Mouse (Mus musculus): ENCODE measurements at regions not wholly inside any gene's neighbourhood (a gene's known extent, or its start where the extent isn't known, plus 50 kb on each side); places are given as distances from the start of the nearest gene placed in this dataset.

- Histone ChIP-seq H3K27me3 (peaks cover 12% of the 10 kb centered on the region), H3K4me2 (peak overlapping the region; percentile 44), H3K9ac (no peak overlapping the region), H3K27ac (no peak overlapping the region), H3K4me1 (peaks cover 20% of the 10 kb centered on the region), H3K4me3 (no peak overlapping the region), H3K9me3 (no peaks in the 10 kb centered on the region), H3K36me3 (no peaks in the 10 kb centered on the region)
- WGBS, result 13% methylated on average over 11 of the region's 11 CpGs
- ATAC-seq (ENCODE audit: insufficient number of reproducible peaks, insufficient read depth, low FRiP score, low TSS enrichment, low read depth), result no peak
Observed at GRCm38 (mm10) chr9:69899371-69899770, 89.9 kb upstream of the Bnip2 start.

- WGBS, result 38% methylated on average over 6 of the region's 6 CpGs
Observed at GRCm38 (mm10) chr9:69900871-69901270, 88.4 kb upstream of the Bnip2 start.

GRCm38 (mm10) chr9:69907123-69907945 is 81.9 kb upstream of the Bnip2 start:
- H3K9ac ChIP-seq, result no peak overlapping the region
- H3K36me3 ChIP-seq, result no peaks in the 10 kb centered on the region
- H3K9me3 ChIP-seq, result no peaks in the 10 kb centered on the region
- 0 out of 2 replicates have a peak, but pooled peaks cover 10% of the 10 kb centered on the region for H3K27me3 ChIP-seq
- H3K4me1 ChIP-seq, result peaks cover 10% of the 10 kb centered on the region; the same call in 1 of the 2 replicates
- no peak overlapping the region for H3K4me3 ChIP-seq
- H3K27ac ChIP-seq, result no peak overlapping the region
- H3K4me2 ChIP-seq, result peak overlapping the region; percentile 23; the same call in 1 of the 2 replicates
- ATAC-seq (ENCODE audit: insufficient number of reproducible peaks, insufficient read depth, low FRiP score, low TSS enrichment, low read depth), result no peak
- WGBS, result 35% methylated on average over 21 of the region's 21 CpGs

More at GRCm38 (mm10) chr9:69900871-69901270, 88.4 kb upstream of the Bnip2 start:
- Histone ChIP-seq H3K27ac (no peak overlapping the region), H3K9me3 (no peaks in the 10 kb centered on the region), H3K9ac (no peak overlapping the region), H3K27me3 (peaks cover 12% of the 10 kb centered on the region), H3K4me2 (no peak overlapping the region), H3K4me1 (peaks cover 20% of the 10 kb centered on the region), H3K36me3 (no peaks in the 10 kb centered on the region), H3K4me3 (no peak overlapping the region)
- no peak for ATAC-seq (ENCODE audit: insufficient number of reproducible peaks, insufficient read depth, low FRiP score, low TSS enrichment, low read depth)

- Histone ChIP-seq H3K9ac (no peak overlapping the region), H3K27me3 (0 out of 2 replicates have a peak, but pooled peaks cover 10% of the 10 kb centered on the region), H3K4me2 (no peak overlapping the region), H3K9me3 (no peaks in the 10 kb centered on the region), H3K4me3 (no peak overlapping the region), H3K4me1 (peaks cover 10% of the 10 kb centered on the region; the same call in 1 of the 2 replicates), H3K27ac (peak overlapping the region; percentile 60), H3K36me3 (no peaks in the 10 kb centered on the region)
- ATAC-seq (ENCODE audit: insufficient number of reproducible peaks, insufficient read depth, low FRiP score, low TSS enrichment, low read depth), result no peak
- WGBS, result 62% methylated on average over 4 of the region's 4 CpGs
Observed at GRCm38 (mm10) chr9:69910621-69911020, 78.6 kb upstream of the Bnip2 start.

- no peak overlapping the region for H3K4me2 ChIP-seq
- ATAC-seq (ENCODE audit: insufficient number of reproducible peaks, insufficient read depth, low FRiP score, low TSS enrichment, low read depth), result no peak
- H3K4me3 ChIP-seq, result no peak overlapping the region
Observed at GRCm38 (mm10) chr9:69928126-69928525, 61.1 kb upstream of the Bnip2 start.

GRCm38 (mm10) chr9:69937863-69938262 is 51.4 kb upstream of the Bnip2 start:
- no peaks in the 10 kb centered on the region for H3K4me1 ChIP-seq
- 78% methylated on average over 3 of the region's 3 CpGs for WGBS
- ATAC-seq (ENCODE audit: insufficient number of reproducible peaks, insufficient read depth, low FRiP score, low TSS enrichment, low read depth), result no peak
- H3K4me2 ChIP-seq, result no peak overlapping the region
- no peaks in the 10 kb centered on the region for H3K36me3 ChIP-seq
- no peak overlapping the region for H3K27ac ChIP-seq
- no peaks in the 10 kb centered on the region for H3K9me3 ChIP-seq
- H3K4me3 ChIP-seq, result no peak overlapping the region
- no peak overlapping the region for H3K9ac ChIP-seq
- no peaks in the 10 kb centered on the region for H3K27me3 ChIP-seq

More at GRCm38 (mm10) chr9:69928126-69928525, 61.1 kb upstream of the Bnip2 start:
- Histone ChIP-seq H3K9ac (no peak overlapping the region), H3K27me3 (no peaks in the 10 kb centered on the region), H3K9me3 (no peaks in the 10 kb centered on the region), H3K36me3 (no peaks in the 10 kb centered on the region), H3K4me1 (no peaks in the 10 kb centered on the region), H3K27ac (no peak overlapping the region)
- WGBS, result 75% methylated on average over 2 of the region's 2 CpGs
